Mouse (Mus musculus) T-helper 17 cell (primary cell): ENCODE measurements around the gene Prph2.

Experiments
- in situ Hi-C, 2 experiments: fragments of 300-600 bp; cut with MboI, MseI; formaldehyde crosslinking; loops; 1 replicate in 1 of 2; 2 replicates in 1 of 2; pipeline ENCODE4 v1.15.1; 2025; ENCODE audit warnings: high pct_unique_total_duplicates in 2 of 2

The Prph2 gene

GRCm38 (mm10) chr17:46890843-46891594 is 19.2 kb upstream of the Prph2 start:
- in situ Hi-C loops: no loop called here

GRCm38 (mm10) chr17:46895426-46895825 is 14.8 kb upstream of the Prph2 start:
- in situ Hi-C loops: no loop called here

GRCm38 (mm10) chr17:46897221-46897950 is 12.9 kb upstream of the Prph2 start:
- in situ Hi-C loops: no loop called here

- in situ Hi-C loops: no loop called here
Measured at GRCm38 (mm10) chr17:46900941-46901340, 9.3 kb upstream of the Prph2 start.

- in situ Hi-C loops: no loop called here
Measured at GRCm38 (mm10) chr17:46903876-46904490, 6.3 kb upstream of the Prph2 start.

GRCm38 (mm10) chr17:46912331-46912730 is 2.1 kb downstream of the Prph2 start:
- in situ Hi-C loops: no loop called here

- in situ Hi-C loops: no loop called here
Measured at GRCm38 (mm10) chr17:46915129-46915528, 4.9 kb downstream of the Prph2 start.

GRCm38 (mm10) chr17:46918951-46919350 is 8.7 kb downstream of the Prph2 start:
- in situ Hi-C loops: no loop called here

GRCm38 (mm10) chr17:46920855-46921254 is 10.6 kb downstream of the Prph2 start:
- in situ Hi-C loops: no loop called here

- in situ Hi-C loops: no loop called here
Measured at GRCm38 (mm10) chr17:46926192-46926591, 15.9 kb downstream of the Prph2 start.

GRCm38 (mm10) chr17:46926941-46927340 is 16.7 kb downstream of the Prph2 start:
- in situ Hi-C loops: no loop called here

GRCm38 (mm10) chr17:46927781-46928180 is 17.5 kb downstream of the Prph2 start:
- in situ Hi-C loops: no loop called here

- in situ Hi-C loops: no loop called here
Measured at GRCm38 (mm10) chr17:46929277-46929676, 19.0 kb downstream of the Prph2 start.

GRCm38 (mm10) chr17:46929897-46930296 is 19.6 kb downstream of the Prph2 start:
- in situ Hi-C loops: no loop called here

- in situ Hi-C loops: no loop called here
Measured at GRCm38 (mm10) chr17:46932961-46933360, 22.7 kb downstream of the Prph2 start.

- in situ Hi-C loops: no loop called here
Measured at GRCm38 (mm10) chr17:46933557-46934348, 23.5 kb downstream of the Prph2 start.

- in situ Hi-C loops: loop anchor here in 1 of 2 experiments (10.0 kb wide), 1 partner anchor 716 kb away; no protein-coding TSS in a partner anchor
Measured at GRCm38 (mm10) chr17:46940461-46940860, 30.2 kb downstream of the Prph2 start.

- in situ Hi-C loops: loop anchor here in 1 of 2 experiments (10.0 kb wide), 1 partner anchor 718 kb away; no protein-coding TSS in a partner anchor
Measured at GRCm38 (mm10) chr17:46942421-46942820, 32.2 kb downstream of the Prph2 start.

- in situ Hi-C loops: loop anchor here in 1 of 2 experiments (10.0 kb wide), 1 partner anchor 721 kb away; no protein-coding TSS in a partner anchor
Measured at GRCm38 (mm10) chr17:46946276-46946675, 36.0 kb downstream of the Prph2 start.

- in situ Hi-C loops: loop anchor here in 1 of 2 experiments (25.0 kb wide), 1 partner anchor 721 kb away; the partner anchor contains the start of genes Polr1c and Yipf3
Measured at GRCm38 (mm10) chr17:46958045-46958444, 47.8 kb downstream of the Prph2 start.

GRCm38 (mm10) chr17:46960216-46960615 is 50.0 kb downstream of the Prph2 start:
- in situ Hi-C loops: loop anchor here in 1 of 2 experiments (25.0 kb wide), 1 partner anchor 723 kb away; the partner anchor contains the start of genes Polr1c and Yipf3
